Comparison of ENCODE assay signal across 8 mouse cellular contexts in the genomic region with DNA sequence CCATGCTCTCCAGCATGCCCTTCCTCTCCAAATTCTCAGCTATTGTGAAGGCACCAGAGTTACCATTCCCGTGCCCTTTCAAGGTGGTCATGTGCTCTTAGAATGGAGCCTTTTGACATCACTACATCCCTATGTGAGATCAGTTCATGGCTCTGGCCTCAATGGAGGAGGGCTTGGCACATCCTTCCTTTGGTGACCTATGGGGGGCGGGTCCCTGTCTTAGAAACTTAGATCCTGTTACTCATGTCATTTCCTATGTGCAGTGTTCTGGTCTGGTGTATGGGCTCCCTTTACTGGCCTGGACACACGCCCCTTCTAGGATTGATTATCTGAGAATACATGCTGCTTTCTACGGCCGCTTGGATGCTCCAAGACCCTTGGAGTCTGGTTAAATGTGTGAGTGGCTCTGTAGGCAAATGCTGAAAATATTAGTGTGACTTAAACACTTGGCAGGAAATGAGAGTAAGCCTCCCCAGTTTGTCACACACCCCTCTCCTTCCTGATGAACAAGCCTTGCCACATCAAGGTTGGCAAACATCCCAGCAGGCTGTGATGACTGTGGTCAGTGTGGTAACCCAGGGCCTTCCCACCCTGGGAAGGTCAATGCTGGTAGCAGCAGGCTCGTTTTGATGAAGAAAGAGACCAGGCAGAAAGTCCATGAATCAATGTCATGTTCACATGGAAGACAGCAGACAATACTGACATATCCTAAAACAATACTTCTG. TPM values are rescaled to one million over a fixed set of nuclear protein-coding genes. Genes with fewer than 3 reads are reported as not detected.
DNase-seq lines count a peak whose midpoint lies in the region; ATAC-seq lines count a peak whose summit lies in the region.

No protein-coding gene starts in this region.

- peak; percentile 88 for ATAC-seq in granulocyte monocyte progenitor cell, adult 5-6 weeks (replicated peaks; ENCODE audit: poor library complexity, severe bottlenecking)
- no peak for ATAC-seq in forebrain, embryonic 14.5 days

- H3K27ac ChIP-seq in forebrain, embryonic 14.5 days (ENCODE audit: low read depth, low read length), result no peak overlapping the region
- H3K27ac ChIP-seq in limb, embryonic 10.5 days, result no peak overlapping the region

- 0 out of 2 replicates have a peak, but pooled peaks cover 5% of the 10 kb centered on the region for H3K36me3 ChIP-seq in forebrain, embryonic 14.5 days (ENCODE audit: control insufficient read depth, insufficient read depth, low read length)
- H3K36me3 ChIP-seq in limb, embryonic 10.5 days, result no peaks in the 10 kb centered on the region

- no peak overlapping the region for H3K4me2 ChIP-seq in forebrain, embryonic 14.5 days (ENCODE audit: low read length)

- H3K9ac ChIP-seq in forebrain, embryonic 14.5 days (ENCODE audit: low read length), result no peak overlapping the region

- no peaks in the 10 kb centered on the region for H3K27me3 ChIP-seq in forebrain, embryonic 14.5 days (replicated peaks; ENCODE audit: control insufficient read depth, insufficient read depth, low read length)
- H3K27me3 ChIP-seq in limb, embryonic 10.5 days (ENCODE audit: low read depth, poor library complexity, severe bottlenecking), result 0 out of 2 replicates have a peak, but pooled peaks cover 7% of the 10 kb centered on the region

- peak; percentile 37 to 38 for DNase-seq in cerebellum, postnatal 10 days
- DNase-seq in cerebellum, adult 18-20 months, result no peak
- DNase-seq in CD4-positive helper T cell, adult 2 months (ENCODE audit: low read depth, low spot score), result peak; percentile 41
- peak; percentile 73 for DNase-seq in lung, postnatal 14 days
- no peak for DNase-seq in forebrain, embryonic 14.5 days (ENCODE audit: low spot score)
- no peak for DNase-seq in limb, embryonic 10.5 days (ENCODE audit: low spot score)
- no peak for DNase-seq in left cerebral cortex, postnatal 4 days

- WGBS in forebrain, embryonic 14.5 days, result 90% methylated on average over 6 of the region's 6 CpGs
- WGBS in limb, embryonic 10.5 days, result 87% methylated on average over 6 of the region's 6 CpGs

- no peaks in the 10 kb centered on the region for H3K9me3 ChIP-seq in forebrain, embryonic 14.5 days (replicated peaks; ENCODE audit: control insufficient read depth, low read length)
- no peaks in the 10 kb centered on the region for H3K9me3 ChIP-seq in limb, embryonic 10.5 days (replicated peaks)

- no peak overlapping the region for H3K4me3 ChIP-seq in forebrain, embryonic 14.5 days (ENCODE audit: low read depth, low read length)
- H3K4me3 ChIP-seq in limb, embryonic 10.5 days, result no peak overlapping the region

- intact Hi-C loops in left cerebral cortex, postnatal 4 days (cut with DNase I), result no loop called here

- no peaks in the 10 kb centered on the region for H3K4me1 ChIP-seq in forebrain, embryonic 14.5 days (ENCODE audit: control insufficient read depth, insufficient read depth, low read length)
- H3K4me1 ChIP-seq in limb, embryonic 10.5 days, result peaks cover 9% of the 10 kb centered on the region

RNA-seq across cellular contexts. Expression of a gene that starts 15.2 kb away (rescaled TPM):
- total RNA-seq in granulocyte monocyte progenitor cell, adult 5-6 weeks (2014; fragmentation: Nextera tagmentation), result 8.7 and 10.5 TPM in 2 replicates
- total RNA-seq in granulocyte monocyte progenitor cell, adult 5-6 weeks (2017), result 8.5 and 9.0 TPM in 2 replicates
- 4.0 and 5.7 TPM in 2 replicates for polyA plus RNA-seq in forebrain, embryonic 14.5 days (2014; fragmentation: Nextera tagmentation; extraction: Ambion mirVana)
- polyA plus RNA-seq in limb, embryonic 10.5 days (2016; fragmentation: Nextera tagmentation; extraction: Ambion mirVana), result 2.3 and 2.8 TPM in 2 replicates
- total RNA-seq in left cerebral cortex, postnatal 4 days (2021), result 10 to 100 TPM; 14.1 to 15.9 TPM

Comparison
In these comparisons a context has a peak if more than half of its experiments do, and no peak if none do; other contexts are left out.
1. DNase-seq: peak in cerebellum, postnatal 10 days (2 of 2), CD4-positive helper T cell, adult 2 months (single experiment) and lung, postnatal 14 days (single experiment); none in cerebellum, adult 18-20 months (0 of 2), forebrain, embryonic 14.5 days (single experiment), limb, embryonic 10.5 days (single experiment) and left cerebral cortex, postnatal 4 days (single experiment).